Mouse (Mus musculus) liver, postnatal 0 days (tissue): Measurements from ENCODE around the gene Pde9a.

Experiments
- CTCF ChIP-seq: sonication (generic); IDR thresholded peaks from 2 replicates; pipeline ENCODE4 v1.5.1; 2016; ENCODE audit warnings: antibody characterized with exemption, low read depth
- EP300 ChIP-seq: IDR thresholded peaks from 2 replicates; pipeline ENCODE4 v1.6.1; 2016; ENCODE audit warnings: antibody characterized with exemption, low read depth, mild to moderate bottlenecking

DNA sequence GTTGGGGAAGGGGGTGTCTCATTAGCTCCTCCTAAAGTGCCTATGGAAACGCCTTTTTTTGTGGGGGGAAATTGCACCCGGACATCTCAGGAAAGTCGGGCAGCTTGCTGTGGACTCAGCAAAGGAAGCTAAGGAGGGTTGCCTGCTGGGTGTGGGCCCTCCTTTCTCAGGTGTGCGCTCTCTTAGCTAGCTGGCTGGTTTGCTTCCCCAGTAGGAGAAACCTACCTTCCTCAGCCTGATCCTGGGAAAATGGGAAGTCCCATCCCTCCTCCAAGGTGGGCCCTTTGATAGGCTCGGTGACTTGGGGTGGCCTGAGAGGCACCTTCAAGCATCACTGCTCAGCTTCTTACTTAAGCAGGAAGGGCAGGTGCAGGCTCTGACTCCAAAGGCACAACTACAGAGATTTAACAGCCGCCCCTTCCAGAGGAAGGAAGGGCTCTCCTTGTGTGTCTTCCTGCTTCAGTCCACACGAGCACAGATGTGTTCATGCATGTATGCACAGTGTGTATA lies 811 bp downstream of the Pde9a start:
- TF ChIP-seq CTCF, result no peak
- no peak for TF ChIP-seq EP300
